Mouse (Mus musculus) cerebral cortex, adult 2 months (tissue): ENCODE results near the gene Rbpjl.

Experiments used
- WGBS: fragments of 180-500 bp; shearing (Covaris S2); methylation state at CpG from one replicate; pipeline ENCODE4 v1.1.7; 2018; 5-methylcytosine and 5-hydroxymethylcytosine counted together

Gene Rbpjl

DNA sequence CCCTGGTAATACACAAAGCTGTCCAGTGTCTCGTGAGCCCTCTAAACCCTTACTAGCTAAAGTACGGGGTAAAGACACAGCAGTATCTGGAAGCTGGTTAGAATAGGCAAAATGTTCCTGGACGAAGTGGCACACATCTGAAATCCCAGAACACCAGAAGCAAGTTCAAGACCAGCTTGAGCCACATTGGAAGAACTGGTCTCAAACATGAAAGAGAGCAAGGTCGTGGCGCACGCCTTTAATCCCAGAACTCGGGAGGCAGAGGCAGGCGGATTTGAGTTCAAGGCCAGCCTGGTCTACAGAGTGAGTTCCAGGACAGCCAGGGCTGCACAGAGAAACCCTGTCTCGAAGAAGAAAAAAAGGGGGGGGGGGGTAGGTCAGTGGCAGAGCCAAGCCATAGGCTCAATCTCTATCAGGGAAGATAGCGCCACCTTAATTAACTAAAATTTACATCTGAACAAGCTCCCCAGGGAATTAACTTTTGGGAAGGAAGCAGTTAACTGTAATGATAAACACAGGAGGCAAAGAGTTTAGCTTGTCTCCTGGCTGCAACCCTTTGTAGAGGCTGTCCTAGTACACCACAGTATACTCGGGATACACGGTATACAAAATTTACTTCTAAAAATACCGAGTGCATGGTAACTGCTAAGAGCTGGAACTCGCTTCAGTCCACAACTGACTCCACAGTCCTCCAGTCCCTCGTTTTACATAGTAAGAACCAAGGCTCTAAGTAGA, 27.1 kb downstream of the Rbpjl start:
- WGBS, result 63% methylated on average over 15 of the region's 15 CpGs

DNA sequence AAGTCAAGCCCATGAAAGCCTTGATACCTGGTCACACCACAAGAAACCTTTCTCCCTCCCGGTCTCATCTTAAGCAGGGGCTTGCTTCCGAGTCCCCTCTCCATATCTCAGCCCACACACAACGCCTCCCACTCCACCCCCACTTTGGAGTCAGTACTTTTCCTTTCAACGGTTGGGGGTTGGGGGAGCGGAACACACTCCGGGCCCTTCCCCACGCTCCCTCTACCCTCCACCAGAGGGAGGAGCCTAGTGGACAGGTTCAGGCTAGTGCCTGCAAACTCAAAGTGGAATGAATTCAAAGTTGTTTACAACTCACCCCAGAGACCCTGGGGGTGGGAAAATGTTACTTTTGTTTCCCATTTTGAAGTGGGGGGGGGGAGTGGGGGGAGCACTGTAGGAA, 27.8 kb downstream of the Rbpjl start:
- WGBS, result 30% methylated on average over 7 of the region's 7 CpGs

DNA sequence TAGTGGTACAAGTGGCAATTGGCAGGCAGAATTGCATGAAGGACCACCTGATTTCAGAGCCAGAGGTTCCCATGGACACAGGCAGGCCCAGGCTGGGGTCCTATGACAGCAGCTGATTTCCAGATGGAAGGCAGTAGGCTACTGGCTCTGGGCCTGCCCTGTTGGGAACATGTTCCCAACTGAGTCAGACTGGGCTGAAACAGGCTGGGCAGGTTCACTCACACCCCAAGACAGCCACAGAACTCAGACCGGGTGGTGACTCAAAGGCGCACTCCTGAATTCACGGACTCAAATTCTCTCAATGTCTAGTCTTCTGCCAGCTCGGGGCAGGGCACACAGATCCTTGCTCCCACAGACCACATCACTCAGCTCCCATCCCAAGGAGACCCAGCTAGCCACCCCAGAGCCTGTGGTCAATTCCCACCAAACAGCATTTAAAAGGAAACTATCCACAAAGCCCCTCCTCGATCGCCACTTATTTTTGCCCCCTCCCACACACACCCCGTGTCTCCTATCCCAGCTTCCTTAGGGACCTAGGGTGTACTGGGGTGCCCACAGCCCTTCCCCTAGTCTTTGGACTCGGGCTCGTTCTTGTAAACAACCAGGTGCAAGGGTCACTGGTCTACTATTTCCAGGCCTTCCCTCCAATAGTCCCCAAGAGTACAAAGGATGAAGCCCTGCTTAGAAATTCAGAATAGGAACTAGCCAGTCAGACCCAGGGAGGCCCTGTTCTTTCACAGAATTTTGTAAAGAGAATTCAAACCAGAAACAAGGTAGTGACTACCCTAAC, 28.9 kb downstream of the Rbpjl start:
- WGBS, result 73% methylated on average over 9 of the region's 9 CpGs

DNA sequence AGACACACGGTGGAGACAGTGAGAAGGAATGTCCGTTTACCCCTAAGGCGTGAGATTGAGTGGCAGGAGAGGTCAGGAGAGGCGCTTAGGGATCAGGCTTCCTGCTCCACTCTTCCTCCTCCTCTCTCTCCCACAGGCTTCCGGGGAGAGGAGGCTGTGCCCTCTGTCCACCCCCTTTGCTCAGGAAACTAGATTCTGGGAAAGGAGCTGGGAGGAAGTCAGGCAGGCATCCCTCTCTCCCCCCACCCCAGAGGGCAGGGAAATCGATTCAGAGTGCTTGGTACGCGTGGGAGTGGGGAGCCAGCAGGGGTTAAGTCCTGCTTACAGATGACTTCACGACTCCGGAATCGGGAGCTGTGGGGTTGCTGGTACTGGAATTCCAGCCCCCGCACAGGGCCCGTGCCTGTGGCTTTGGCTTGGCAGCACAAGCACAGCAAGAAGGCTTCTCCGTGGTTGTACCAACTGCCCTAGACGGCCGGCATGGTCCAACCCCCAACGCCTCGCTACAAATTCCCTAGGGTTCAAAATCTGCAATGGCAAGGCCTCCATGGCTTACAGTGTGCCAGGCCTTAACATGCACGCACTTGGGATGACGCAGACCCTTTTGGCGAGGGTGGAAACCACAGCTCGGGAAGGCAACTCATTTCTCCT, 29.7 kb downstream of the Rbpjl start:
- WGBS, result 51% methylated on average over 22 of the region's 22 CpGs

DNA sequence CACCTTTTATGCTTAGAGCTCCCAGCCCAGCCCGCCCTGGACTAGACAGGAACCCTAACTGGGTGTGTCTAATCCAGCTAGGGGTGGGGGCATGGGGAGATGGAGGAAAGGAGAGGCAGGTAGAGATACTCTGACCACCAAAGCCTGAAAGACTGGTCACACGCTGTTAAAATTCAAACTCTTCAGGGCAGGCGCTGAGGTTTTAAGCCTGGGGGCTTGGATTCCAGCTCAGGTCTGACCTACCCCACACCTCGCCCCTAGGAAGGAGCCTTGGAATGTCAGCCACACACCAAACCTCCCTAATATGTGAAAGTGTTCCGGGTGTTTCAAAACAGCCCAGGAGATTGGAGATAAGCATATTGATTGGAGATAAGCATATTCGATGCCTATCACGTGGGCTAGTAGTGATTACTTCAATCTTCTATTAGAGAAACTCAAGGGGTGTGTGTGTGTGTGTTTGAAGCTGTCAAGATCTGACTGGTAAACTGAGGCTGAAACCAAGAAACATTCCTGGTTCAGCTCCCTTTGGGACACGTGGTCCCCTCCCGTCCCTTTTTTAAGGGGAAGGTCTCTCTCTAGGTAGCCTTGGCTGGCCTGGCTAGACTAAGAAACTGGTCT, 30.4 kb downstream of the Rbpjl start:
- 97% methylated on average over 9 of the region's 9 CpGs for WGBS

DNA sequence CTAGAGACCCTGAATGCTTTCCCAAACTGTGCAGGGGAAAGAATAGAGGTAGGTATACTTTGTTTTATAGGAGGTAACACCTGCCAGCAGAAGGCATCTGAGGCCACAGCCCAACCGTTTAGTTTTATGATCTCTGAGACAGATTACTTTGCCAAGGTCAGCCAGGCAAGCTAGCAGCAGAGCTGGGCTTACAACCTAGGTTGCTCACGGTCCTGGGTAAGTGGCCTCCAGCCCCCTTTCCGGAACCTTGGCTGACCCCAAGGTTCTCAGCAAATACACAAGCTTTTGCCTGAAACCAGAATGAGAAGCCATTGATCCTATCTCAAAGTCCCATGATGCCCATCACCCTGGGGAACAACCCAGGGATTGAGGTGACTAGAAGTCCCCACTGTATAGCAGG, 31.7 kb downstream of the Rbpjl start:
- 84% methylated on average over 3 of the region's 3 CpGs for WGBS

DNA sequence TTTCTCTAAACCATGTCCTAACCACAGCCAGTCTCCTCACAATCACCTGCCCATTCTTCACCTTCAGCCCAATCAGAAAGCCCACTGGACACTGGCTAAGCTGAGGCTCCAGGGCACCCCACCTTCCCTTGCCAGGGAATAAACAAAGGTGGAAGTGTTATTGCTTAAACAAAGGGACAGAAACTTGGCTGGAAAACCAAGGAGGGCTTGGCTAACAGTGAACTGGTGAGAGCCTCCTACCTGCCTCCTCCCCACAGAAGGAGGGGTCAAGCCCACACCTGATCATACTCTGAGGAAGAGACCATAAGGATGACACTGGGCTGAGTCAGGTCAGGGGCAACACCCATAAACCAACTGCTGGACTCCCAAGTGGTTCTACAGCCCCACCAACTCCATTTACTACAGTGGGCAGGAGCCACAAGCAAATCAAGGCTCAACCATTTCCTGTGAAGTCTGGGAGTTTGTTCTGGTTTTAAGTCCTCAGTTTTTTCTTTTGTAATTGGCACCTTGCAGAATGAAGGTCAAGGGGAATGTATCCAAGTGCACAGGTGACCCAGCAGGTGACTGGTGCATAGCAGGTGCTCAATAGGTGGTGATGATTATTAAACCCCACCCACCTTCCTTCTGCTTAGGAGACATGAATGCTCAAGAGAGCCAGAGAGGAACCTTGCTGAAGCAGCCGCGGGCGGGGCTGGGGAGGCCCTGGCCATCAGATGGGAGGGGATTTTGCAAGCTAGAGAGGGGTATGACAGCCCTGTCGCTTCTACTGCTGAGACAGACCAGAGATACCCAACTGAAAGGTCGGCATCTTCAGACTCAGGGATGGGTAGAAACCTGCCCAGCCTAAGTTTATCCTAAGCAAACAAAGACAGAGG, 32.5 kb downstream of the Rbpjl start:
- 61% methylated on average over 5 of the region's 5 CpGs for WGBS

DNA sequence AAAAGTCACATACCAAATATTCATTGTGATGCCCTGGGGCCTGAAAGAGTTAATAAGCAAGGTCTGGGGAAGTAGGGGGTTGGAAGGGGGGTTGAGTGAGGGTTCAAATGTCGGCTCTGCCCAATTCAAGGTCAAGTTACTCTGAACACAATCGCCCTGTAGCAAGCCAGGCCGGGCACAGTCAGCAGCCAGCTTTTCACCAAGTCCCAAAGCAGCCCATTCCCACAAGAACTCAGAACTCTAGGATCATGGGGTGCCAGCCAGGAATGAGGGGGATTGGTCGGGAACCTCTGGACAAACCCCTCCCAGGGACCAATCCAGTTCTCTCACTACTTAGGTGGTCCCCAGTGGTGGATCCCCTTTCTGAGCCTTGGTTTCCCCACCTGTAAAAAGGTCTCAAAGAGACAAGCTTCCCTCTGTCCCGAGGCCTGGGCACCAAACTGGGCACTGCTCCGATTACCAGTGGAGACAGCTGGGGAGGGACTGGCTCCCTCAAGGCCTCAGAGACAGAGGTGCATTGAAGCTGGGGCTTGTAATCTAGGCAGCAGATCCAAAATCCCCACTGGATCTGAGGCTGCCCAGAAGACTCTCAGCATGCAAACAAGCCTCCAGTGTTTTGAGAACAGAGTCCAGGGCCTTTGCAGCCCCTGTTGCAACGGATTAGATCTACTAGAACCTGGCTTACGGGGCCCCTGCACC, 33.4 kb downstream of the Rbpjl start:
- 50% methylated on average over 8 of the region's 8 CpGs for WGBS

DNA sequence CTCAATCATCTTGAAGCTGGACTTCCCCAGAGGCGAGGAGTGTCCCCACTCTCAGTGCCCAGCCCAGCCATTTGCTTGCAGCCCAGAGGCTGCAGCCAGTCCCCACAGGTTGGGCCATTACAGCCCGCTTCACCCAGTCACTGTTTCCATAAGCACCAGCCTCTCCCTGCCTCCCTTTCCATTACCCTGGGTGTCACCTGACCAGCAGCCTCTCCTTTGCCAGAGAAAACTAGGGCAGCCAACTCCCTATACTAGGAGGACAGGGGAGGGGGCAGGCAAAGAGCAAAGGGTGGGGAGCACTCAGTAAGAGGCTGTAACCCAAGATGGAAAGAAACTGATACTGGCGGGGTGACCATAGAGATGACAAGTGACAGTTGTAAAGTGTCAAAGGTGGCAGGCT, 34.0 kb downstream of the Rbpjl start:
- 80% methylated on average over 3 of the region's 3 CpGs for WGBS

DNA sequence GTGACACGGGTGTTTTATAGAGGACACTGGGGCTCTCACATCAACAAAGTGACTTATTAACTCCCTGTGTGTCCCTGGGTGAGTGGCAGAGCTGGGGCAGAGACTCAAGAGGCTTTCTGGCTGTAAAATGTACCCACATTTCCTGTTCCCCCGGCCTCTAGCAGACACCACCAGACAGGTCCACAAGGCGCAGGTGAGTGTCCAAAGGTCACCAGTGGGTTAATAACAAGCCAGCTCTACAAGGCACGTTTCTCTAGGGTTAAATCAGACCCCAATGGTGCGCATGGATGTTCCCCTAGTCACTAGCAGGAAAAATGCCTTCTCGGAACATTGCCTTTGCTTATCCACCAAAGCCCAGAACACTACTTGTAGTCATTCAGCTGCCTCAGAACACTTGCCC, 34.8 kb downstream of the Rbpjl start:
- 81% methylated on average over 6 of the region's 6 CpGs for WGBS

DNA sequence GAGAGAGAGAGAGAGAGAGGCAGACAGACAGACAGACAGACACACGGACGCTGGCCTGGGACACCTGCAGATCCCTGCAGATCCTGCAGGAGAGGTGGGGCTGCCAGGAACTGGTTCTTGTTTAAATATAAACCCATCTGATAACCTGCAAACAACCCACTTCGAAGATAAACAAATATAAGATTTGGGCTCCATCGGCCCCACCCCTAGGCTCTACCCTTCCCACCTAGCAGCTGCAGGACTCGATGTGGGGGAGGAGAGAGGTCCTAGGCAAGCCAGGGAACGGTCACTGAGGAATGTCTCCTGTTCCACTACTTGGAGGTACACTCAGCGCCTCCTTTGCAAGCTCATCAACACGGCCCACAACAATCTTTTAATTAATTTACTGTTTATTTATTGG, 35.3 kb downstream of the Rbpjl start:
- 78% methylated on average over 8 of the region's 8 CpGs for WGBS

DNA sequence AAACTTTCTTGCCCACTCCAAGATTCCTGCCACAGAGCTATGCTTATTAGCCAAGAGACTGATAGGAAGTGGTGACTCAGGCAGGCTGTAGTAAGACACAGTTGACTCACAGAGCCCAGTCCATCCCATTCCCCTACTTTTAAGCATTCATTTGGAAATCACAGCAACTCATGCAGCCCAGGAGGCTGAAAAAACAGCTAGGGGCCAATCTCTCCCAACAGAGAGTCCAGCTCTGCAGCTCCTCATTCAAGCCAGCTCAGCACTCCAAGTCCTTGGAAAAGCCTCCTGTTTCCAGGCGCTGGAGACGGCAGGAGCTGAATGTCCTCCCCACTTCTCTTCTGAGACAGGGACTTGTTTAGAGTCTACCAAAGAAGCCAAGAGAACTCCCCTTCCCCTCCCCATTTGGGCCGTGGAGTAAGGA, 36.1 kb downstream of the Rbpjl start:
- 66% methylated on average over 3 of the region's 3 CpGs for WGBS

DNA sequence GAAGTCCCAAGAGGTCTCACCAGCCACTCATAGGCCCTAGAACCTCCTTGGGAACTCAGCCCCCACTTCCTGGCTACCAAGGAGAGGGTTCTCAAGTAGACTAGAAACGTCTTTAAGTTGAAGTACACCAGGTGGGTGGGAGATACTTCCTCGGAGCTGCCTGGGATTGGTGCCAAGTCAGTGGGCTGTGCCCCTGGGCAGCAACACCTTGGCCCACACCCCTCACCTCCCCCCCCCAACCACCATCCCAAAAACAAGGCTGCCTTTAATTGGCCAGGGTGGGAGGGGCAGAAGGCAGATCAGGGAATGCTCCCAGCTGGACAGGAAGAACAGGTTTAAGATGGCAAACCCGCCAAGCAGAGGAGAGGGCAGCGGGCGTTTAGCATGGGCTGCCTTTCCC, 37.4 kb downstream of the Rbpjl start:
- WGBS, result 74% methylated on average over 5 of the region's 5 CpGs

DNA sequence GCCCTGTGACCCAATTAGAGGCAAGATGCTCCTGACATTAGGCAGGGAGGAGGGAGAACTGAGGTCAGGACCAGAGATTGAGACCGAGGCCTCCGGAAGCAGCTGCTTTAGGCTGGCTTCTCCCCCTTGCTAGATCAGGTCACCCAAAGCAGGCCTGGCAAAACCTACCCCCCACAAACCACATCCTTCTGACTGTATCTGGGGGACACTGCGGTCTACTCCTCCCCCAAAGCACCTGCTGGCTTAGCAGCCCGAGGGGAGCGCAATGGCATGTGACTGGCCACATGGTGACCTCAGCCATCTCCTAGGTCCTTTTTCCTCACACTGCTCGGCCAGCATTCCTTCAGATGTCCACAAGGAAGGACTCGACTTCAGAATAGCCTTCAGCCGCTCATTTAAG, 38.2 kb downstream of the Rbpjl start:
- WGBS, result 70% methylated on average over 8 of the region's 8 CpGs

DNA sequence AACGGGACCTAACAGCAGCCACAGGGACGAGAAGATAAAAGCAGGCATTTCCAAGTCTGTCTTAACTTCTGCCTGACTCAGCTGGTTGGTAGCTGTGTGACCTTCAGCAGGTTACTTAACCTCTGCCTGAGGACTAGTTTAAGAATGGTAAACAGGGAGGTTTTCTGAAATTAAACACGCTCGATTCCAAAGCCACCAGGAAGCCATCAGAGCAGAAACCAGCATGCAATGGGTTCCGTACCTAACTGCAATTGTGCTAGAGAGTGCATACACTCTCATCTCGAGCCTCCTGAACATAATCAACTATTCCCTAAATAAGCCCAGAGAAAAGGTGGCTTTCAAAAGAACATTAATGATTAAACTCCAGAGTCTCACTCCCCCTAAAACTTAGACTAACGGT, 38.8 kb downstream of the Rbpjl start:
- WGBS, result 65% methylated on average over 7 of the region's 7 CpGs

DNA sequence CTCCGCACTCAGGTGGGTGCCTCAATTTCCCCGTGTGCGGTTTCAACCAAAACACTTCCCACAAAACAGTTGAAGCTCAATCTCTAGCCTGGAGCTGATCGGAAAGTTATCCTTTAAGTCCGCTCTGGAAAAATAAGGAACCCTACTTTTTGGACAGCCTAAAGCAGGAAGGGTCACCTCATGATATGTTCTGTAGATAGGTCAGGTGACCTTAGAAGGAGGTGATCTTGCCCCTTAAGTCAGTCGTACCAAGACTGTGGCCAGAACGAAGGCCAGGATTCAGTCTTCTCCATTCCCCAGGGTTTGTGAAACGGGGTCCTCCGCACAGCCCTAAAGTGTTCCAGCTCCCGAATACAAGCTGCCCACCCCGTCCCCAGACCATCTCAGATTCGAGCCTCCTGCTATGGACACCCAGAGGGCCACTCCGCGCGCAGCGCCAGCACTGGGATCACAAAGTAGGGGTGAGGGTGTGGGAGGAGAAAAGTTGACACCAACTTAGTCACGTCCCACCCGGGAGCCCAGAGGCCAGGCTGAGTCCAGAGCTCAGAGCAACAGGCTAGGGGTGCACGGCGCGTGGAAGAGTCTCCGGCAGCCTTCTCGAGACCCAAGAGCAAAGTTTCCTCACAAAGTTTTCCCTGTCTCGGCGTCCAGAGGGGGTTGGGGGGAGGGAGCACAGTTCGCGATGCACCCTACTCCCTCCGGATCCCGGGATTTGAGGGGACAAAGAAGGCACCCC, 39.5 kb downstream of the Rbpjl start:
- 10% methylated on average over 29 of the region's 29 CpGs for WGBS

DNA sequence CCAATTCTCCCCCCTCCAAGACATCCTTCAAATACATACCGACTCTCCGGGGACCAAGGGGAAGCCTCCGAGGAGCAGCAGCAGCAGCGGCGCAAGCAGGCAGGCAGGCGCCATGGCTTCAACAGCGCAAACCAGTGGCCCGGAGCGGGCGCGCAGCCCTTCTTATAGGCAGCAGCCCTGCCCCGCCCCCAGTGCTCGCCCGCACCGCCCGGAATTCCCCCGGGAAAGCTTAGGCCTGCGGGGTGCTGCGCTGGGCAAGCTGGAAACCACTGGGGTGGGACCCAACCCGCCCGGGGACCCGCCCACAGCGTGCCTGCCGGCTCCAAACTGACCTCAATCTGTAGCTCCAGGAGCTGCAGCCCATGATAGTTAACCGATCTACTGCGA, 40.1 kb downstream of the Rbpjl start:
- 0% methylated on average over 26 of the region's 26 CpGs for WGBS

DNA sequence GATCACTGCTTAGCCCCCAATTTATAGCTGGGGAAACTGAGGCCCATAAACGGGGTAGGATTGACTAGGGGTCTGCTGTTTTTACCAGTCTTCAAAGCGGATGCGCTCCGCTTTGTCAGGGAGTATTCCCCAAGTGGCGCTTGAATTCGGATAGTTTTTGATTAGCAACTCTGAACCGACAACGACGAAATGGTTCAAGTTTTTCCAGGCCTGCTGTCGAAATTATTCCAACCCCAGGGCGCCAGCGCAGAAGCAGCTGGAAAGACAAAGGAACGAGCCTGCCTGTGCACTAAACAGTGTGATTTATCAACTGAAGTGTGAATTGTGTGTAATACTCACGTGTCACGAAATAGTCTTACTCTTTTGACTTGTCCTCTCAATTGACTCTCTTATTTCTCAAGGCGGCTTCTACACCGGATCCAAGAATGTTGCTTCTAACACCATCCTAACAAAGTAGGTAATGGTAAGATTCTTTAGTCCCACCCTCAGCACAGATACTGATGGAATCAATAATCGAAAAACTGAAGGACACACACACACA, 40.6 kb downstream of the Rbpjl start, which contains the start of gene Sdc4:
Gene Sdc4 (minus strand): TSS at position 428 of the 541 bp plus-strand sequence.
- 29% methylated on average over 18 of the region's 18 CpGs for WGBS

DNA sequence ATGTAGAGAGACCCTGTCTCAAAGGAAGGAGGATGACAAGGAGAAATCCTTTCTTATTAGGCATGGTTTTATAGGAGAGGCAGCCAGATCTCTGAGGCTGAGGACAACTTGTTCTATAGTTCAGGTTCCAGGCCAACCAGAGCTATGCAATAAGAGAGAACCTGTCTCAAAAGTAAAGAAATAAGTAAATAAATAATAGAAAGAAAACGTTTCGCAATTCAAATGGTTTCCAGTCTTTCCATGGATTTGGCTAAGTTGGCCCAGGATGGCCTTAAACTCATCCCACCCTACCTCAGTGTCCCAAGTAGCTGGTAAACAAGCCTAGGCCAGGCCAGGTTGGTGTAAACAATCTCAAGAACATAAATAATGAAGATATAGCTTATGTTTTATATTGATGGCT, 41.8 kb downstream of the Rbpjl start:
- 88% methylated on average over 2 of the region's 2 CpGs for WGBS
